Mouse (Mus musculus): ENCODE measurements around the gene Lad1.

Gene Lad1

DNA sequence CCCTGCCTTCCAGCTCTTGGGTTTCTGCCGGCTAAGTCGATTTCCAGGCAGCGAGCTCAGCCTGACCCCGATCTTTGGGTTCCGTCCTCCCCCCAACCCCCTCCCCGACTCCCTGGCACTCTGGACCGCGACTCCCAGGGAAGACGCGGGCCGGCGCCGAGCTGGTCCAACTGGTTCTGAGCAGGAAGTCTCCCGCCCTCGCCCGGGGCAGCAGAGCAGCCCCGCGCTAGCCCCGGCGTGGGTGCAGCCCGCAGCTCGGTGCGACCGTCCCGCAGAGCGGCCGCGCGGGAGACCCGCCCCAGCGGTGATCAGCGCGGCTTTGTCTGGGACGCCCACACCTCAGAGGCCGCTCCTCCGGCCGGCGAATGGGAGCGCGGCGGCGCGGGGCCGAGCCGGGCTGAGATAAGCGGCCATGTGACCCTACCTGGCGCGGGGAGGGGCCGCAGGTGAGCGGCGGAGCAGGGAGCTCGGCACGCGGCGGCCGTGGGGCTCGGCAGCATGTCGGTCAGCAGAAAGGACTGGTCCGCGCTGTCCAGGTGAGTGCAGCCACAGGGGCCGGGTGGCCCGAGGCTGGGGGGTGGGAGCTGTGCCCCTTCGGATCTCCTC, at the start of gene Lad1:
Gene Lad1 (plus strand): TSS at position 118 of the 606 bp plus-strand sequence.
- no peak for DNase-seq

DNA sequence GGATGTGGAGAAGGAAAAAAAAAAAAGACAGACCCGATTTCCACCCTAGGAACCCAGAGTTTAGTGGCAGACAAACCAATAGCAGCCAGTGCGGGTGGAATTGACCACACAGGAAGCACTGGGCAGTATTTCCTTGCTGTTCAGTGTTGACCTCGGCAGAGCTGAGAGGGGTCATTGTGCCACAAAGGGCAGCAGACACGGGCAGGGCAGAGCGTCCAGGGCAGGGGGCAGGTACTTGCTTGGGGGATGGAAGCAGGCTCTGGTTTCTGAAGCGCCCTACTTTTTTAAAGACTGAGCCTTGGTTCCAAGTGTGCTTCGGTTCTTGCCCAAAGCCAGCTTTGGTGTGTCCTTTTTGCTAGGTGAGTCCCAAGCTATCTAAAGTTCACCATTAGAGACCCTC, 48.2 kb upstream of the Lad1 start:
- DNase-seq, result no peak

DNA sequence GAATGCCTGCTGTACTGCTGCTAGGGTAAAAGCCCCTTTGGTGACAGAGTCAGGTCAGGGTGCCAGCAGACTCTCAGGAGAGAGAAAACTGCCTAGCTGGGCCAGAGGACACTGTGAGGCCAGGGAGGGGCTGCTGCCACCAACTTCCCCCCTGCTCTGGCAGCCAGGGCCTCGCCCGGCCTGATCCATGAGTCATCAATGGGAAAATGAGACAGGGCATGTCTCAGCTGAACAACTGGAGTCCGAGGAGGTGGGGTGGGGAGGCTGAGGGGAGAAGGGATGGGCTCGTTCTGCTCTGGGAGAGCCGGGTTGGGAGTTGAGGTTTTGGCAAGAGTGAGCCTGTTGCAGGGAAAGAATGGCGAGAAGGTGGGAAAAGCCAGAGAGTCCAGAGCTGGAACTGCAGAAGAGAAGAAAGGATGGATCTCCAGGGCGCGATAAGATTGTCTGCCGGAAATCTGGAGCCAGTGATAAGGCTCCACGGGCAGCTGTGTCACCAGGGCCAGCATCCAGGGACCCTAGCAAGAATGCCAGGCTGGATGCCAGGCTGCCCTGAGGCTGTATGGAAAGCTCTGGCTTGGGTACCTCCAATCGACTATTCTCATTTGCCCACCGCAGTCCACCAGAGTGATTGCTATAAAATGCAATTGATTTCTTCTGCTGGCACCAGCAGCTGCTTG, 47.4 kb upstream of the Lad1 start:
- DNase-seq, result no peak

DNA sequence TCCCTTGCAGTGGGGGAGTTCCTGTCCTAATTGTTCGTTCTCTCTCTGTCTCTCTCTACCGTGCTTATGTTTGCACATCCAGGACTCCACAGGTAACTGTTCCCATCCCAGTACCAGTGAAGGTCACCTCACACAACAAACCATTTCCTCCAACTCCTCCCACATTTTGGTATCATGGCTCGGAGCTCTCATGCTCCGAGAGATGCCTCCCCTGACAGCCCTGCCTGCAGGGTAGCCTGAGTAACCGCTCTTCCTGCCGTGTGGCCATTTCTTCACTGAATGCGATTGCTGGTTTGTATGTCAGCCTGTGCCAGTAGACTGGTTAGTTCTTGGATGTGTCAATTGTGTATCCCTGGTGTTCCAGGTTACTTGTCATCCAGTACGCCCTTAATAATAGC, 46.8 kb upstream of the Lad1 start:
- DNase-seq, result no peak

DNA sequence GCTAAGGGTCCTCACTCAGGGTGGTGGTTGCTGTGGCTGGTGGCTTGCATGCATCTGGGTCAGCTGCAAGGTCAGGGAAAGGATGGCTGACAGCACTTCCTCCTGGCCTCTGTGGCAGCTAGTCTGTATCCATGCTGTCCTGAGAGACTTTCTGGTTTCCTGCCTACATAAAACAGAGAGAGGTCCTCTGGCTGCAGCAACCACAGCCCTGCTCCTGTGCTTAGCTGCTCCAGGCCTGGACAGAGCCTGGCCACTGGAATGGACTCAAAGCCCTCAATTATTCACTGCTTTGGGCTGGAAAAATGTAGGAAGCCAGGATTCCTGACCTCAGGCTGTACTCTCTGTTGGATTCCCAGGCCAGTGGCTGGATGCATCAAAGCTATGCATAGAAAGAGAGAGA, 41.8 kb upstream of the Lad1 start:
- no peak for DNase-seq

DNA sequence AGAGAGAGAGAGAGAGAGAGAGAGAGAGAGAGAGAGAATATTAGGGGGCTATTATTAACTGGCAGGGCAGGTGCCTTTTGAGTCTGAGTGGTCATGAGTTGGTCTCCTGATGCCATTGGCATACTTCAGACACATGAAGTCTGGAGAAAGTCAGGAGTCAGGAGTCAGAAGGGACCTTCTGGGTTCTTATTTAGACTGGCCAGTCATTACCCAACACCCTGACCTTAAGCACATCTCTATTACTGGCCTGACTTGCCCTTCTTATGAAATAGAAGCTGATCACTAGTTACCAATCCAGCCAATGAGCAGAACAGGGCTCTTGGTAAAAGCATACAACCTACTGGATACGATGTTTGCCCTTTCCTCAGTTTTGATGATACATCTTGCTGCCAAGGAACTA, 41.4 kb upstream of the Lad1 start:
- DNase-seq, result no peak

DNA sequence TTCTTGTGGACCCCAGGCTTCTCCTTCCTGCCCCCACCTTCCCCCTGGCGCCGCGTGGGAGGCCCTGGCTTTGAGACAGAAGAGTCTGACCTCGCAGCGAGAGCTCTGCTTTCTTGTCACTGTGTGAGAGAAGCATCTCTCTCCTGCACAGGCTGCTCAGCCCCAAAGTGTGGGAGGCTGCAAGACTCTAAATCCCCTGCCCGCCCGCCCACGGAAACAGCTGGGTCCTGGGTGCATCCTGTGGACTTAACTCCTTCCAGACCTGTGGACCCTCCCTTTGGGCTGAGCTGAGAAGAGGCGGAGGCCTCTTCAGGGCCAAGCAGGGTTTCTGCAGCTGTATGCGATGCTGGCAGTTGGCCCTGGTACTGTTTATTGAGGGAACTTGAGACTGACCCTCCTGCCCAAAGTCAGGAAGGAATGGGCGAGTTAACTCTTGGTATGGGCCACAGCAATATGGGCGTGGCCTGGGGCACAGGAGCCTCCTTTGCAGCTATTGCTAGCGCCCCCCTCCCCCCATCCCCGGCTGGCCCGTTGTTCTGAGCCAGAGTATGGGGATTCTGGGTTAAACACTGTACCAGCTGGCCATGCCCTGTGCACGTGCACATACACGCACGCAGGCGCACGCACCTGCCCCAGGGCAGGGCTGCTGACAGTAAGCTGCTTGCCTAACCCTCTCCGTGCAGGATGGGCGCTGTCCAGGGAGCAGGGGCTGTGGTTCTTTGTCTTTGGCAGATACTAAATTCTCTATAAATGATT, 39.4 kb upstream of the Lad1 start, which contains the start of gene Tnni1:
Gene Tnni1 (plus strand): TSS at position 655 of the 756 bp plus-strand sequence.
- no peak for DNase-seq

DNA sequence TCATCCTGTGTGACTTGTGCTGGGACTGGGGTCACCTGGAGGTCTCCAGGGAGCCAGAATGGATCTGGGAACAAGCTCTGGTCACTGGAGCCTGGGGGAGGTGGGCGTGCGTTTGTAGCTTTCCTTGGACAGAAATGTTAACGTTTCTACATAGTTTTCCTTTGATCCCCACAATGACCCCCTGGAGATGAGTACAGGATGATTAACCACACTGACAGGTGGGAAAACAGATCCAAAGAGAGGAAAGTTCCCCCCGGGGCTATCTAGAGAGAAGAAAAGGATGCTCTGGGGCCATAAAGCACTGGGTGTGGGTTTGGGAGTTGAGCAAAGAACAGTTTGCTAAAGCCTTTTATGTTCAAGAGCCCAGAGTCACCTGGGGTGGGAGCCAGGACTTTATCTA, 37.7 kb upstream of the Lad1 start:
- no peak for DNase-seq

DNA sequence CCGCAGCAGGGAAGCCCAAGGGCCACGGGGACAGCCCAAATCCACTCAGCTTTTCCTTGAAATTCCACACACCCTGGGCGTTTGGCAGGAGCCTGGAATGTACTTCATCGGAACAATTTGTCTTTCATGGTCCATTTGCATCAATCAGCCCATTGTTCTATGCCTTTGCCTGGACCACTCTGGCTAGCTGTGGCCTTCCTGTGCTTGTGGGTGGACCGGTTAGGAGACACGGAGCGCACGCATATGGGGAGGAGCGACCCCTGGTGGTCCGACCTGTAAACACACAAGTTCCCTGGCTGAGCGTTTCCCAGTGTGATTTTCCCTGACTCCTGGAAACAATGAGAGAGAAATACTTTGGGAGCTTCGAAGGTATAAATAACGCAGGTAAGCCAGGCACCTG, 37.2 kb upstream of the Lad1 start:
- DNase-seq, result peak; percentile 24

DNA sequence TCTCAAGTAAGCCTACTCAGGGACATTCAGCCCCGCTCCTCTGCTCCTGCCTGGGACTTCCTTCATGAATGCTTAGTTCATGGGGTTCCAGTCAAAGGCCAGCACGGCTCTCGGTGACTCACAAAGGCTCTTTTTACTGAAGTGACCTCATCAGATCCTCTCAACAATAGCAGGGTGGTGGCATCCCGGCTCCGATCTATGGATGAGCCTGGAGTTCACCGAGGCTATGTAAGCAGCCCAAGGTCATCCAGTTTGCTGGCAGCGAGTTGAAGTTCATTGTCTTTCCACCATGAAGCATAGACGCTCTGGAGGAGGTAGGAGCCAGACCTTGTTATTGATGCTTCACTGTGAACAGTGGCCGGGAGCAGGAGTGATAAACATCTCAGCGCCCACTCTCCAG, 35.6 kb upstream of the Lad1 start:
- DNase-seq, result no peak

DNA sequence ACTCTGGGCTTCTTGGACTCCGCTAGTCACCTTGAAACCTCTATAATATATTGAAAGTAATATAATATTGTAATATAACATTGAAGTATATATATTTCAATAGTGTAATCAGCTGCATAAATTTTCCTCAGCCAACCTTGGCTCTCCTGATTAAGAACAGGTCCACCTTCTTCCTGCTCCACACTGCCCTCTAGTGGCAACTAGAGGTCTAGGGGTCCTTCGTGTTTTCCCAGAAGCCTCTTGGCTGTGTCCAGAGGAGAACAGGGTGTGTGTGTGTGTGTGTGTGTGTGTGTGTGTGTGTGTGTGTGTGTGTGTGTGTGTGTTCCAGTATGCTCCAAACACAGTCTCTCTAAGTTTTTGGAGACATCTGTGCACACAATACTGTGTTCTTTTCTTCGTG, 30.6 kb upstream of the Lad1 start:
- DNase-seq, result peak; percentile 24

DNA sequence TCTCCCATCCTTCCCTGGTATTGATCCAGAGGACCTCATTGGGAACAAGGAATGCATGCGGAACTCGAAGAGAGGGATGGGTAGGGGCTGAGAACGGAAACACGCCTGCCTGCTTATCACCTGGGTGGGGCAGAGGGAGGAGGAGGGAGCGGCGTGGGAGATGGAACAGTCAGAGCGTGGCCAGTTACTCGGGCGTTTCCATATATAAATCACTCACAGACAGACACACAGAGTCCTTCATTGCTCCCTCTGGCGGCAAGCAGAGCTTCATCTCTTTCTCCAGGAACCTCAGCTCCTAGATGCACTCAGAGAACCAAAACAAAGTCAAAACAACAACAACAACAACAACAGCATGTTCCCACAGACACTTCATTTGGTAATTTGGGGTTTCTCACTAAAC, 29.7 kb upstream of the Lad1 start:
- no peak for DNase-seq

DNA sequence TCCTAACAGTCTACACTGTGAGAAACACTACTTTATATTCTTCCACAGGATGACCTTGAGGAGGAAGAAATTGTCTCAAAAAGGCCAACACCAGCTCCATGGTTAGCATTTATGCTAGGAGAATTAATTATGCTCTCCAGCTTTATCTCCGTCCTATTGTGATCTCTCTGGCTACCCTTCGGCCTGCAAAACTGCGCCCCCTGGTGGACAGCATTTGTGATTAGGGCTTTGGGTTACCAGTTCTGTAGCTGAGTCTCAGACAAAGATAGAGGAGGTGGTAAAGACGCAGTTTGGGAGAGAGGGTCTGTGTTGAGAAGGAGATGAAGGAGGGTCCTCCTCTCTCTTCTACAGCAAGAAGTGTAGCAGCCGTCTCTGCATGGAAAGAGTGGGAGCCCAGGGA, 28.6 kb upstream of the Lad1 start:
- peak; percentile 21 for DNase-seq

DNA sequence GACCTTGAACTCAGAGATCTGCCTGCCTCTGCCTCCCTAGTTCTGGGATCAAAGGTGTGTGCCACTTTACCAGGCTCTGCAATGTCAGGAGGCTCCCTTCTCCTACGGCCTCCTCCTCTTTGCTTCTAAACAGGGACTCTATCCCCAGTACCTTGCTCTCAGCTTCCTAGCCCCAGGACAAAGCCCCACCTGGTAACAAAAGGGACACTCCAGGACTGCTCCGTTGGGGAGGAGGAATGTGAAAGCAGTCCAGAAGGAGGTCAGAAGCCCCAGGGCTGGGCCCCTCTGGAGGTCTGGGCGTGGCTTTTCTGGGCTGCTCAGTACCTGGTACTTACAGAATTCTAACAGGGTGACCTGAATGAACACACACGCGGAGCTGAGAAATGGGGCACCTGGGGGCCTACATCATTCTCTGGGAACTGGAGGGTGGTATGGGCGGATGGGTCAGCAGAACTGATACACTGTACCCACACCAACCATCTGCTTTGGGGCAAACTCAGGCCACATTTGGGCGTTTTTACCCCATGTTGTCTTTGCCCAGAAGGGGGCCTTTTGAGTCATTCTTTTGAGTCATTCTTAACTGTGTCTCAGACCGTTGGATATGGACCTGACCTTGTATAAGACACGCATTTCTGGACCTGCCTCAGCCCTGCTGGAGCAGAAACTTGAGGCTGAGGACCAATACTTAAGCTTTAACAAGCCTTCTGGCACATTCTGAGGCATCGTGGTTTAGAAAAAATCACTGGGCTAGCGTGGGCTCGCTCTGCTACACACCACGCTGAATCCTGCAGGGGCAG, 26.1 kb upstream of the Lad1 start:
- DNase-seq, result no peak

DNA sequence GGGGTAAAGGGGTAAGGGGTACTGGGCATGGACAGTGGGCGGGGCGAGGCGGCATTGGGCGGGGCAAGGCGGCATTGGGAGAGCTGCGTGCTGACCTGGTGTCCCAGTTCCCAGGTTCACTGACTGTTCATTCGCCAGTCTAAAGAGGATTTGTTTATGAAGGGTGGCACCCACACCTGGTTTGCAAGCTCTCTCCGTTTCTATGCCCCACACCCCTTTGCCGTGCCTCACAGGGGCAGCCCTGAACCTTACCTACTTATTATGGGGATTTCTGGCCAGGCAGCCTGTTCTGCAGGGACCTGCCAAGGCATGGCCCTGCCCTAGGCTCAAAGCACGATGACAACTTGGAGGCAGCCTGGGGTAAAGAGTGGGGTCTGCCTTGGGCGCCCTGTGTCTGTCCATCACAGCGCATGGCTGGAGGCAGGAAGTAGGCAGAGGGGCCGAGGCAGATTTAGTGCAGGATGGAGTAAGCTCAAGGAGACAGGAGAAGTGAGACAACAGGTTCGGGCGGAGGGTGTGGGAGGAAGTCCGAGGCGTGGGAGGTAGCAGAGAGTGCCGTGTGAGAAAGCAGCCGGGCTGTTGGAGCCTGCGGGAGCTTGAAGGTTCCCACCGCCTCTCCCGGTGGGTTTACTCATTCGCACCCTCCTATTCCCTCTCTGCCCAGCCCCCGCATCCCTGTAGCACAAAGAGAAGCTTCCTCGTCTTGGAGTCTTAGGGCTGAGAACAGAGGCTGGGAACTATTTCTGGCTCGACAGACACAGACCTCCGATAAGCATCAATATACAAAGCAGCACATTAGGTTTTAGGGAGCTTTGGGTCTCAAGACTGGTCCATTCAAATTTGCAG, 24.8 kb upstream of the Lad1 start:
- DNase-seq, result no peak

DNA sequence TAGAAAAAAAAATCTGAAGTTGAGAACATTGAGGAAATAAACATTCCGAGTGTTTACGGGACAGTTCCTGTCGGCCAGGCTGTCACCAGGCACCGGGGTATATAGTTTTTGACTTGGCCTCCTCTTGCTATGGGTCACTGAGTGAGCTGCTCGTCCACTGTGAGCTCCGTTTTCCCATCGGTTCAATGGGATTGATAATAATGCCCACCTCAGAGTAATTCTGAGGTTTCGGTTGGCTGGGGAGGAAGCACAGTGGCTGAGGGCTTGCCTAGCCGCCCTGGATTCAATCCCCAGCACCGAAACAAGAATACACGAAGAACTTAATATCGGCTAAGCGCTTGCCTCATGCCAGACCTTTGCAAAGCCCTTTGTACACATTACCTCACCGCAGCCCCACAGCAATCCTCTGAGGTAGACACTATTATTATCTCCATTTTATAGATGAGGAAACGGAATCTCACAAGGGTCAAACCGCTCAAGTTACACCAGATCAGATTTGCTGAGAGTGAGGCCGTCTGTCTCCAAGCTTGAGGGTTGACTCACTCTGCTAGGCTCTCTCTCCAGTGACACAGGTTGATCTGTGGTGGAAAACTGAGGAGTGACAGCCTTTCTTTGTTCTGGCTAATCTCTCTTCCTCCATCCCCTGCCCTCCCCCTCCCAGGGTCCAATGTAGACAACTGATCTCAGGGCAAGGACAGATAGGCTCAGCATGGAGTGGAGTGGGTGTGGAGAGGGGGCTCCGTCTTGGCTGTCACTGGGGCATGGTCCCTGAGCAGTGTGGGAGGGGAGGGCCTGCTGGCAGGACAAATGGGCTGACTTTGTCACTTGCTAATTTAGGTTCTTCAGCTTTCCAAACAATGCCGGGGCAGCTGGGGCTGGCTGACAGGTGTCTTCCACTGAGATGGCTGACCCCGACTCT, 23.9 kb upstream of the Lad1 start:
- no peak for DNase-seq

DNA sequence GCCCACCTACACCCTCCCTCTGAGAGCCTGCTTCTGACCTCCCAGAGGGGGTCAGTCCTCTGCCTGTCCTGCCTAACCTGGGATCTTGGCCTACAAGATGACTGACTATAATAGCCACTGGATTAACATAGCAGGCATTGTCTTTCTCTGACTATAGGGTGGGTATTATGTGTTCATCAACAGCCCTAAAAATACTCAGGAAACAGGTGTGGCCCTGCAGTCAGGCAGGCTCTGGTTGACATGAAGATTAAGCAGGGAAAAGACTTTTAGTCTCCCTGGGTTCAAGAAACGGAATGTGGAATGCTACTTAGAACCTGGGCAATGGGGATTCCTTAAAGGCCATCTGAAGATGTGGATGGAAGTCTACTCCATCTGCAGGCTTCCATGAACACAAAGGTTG, 19.9 kb upstream of the Lad1 start:
- DNase-seq, result no peak

DNA sequence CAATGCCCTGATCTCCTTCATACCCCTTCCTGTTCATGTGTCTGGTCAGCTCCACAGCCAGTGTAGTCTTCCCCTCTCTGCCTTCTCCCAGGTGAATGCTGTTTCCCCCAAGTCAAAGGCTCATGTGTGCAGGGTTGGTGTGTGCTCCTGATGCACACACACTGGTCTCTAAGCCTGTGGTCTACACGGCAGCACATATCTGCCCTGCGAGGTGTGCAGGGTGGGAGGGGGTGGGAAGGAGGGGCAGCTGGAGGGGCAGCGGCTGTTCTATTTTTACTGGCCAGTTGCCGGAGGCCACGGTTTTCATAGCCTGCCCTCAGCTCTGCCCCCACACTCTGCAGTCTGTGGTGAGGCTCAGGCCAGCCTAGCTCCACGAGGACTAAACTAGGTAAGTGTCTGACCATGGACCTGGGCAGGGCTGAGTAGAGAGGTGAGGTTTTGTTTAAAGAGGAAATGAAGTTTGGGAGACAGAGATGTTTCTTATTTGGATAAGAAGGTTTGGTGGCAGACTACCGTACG, 19.2 kb upstream of the Lad1 start:
- no peak for DNase-seq

DNA sequence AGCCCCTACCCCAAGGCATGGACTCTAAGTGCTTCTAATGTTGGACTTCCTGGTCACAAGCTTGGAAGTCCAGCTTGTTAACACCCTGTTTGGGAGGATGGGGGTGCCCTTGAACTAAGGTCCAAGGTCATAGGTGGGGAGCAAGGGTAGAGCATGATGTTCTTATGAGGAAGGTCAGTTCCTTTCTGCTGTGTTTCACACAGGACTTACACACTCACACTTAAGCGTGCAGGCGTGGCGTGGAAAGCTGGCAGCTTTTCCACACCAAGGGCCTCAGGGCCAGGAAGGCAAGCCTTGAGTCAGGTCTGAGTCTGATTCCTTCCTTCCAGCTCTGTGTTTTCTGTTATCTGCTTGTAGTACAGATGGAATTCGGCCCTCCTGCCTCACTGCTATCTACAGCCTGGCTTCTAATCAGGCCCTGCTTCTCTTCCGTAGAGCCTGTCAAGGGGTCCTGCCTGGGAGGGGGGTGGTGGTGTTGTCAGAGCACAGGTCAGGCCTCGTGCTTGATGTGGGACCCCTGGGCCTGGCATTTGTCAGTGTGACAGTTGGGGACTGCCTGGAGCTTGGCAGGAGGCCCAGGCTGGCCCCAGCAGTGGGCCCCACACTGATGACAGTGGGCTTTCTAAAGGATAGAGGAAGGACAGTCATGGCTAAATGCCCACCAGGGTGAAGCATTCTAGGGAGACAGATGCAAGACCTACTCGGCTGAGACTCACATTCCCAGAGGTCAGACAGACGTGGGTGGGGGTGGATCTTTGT, 18.0 kb upstream of the Lad1 start:
- no peak for DNase-seq

DNA sequence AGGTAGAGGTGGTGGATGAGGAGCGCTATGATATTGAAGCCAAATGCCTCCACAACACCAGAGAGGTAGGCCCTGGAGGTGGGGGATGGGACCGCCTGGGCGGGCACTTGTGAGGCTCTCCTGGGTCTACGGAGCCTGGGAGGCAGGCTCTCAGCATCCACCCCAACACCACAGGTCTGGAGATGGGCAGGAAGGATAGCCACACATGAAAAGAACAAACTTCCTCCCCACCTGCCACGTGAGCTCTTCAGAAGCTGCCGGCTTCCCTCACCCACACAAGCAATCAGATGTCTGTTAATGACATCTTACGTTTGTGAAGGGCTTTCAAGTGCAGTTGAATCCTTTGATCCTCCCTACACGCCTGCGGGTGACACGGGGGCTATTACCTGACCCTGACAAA, 10.9 kb upstream of the Lad1 start:
- DNase-seq, result no peak

Measured in cerebellum, adult 11 months (tissue).